Mouse (Mus musculus): ENCODE measurements around the gene Glb1l.

DNA sequence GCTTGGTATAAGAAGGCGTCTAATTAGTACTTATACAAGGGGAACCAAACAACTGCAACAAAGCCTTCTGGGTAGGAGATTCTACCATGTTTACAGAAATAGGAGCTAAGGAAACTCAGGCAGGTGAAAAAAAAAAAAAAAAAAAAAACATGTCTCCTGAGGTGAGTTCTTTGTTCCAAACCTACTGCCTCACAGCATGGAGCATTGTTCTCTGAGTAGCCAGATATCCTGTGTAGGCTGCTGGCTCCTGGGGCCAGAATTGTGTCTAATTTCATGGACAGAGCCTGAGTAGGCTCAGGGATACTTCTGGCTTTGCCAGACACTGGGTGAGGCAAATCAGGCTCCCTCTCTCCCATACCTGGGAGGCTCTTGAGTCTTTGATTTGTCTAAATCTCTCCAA is 17.0 kb upstream of the Glb1l start:
- no peak for TF ChIP-seq CTCF (IDR thresholded peaks at IDR 0.05; ENCODE audit: borderline replicate concordance, insufficient read depth, low read depth, low read length)
- no peak for TF ChIP-seq POLR2A (IDR thresholded peaks at IDR 0.05; ENCODE audit: borderline replicate concordance, insufficient read depth, low read length)
